Mouse (Mus musculus) gastrocnemius, postnatal 10 days (tissue): ENCODE results near the gene Zfp729b. TPM values are rescaled to one million over a fixed set of nuclear protein-coding genes. Genes with fewer than 3 reads are reported as not detected.

Experiments used
- DNase-seq: peaks from one replicate; pipeline ENCODE4 v3.0.0; 2021; ENCODE audit warnings: mixed read lengths
- long read RNA-seq, 2 experiments: library from polyadenylated mRNA; stranded (forward); transcript quantifications; one replicate each; pipeline ENCODE4 v2.0.0; 2021
- total RNA-seq, 2 experiments: library from RNA; stranded (reverse); gene quantifications; 2 replicates each; pipeline ENCODE4 v1.2.3; 2021

Gene Zfp729b
- 1 to 10 TPM; 3.3 to 3.7 TPM for total RNA-seq
- long read RNA-seq, experiment 1, full-length matches to known transcripts: 1 of 2 reads
- long read RNA-seq, experiment 1, partial matches to known transcripts: 0 of 2 reads
- long read RNA-seq, experiment 1, other reads (novel, unspliced or antisense): 1 of 2 reads
- long read RNA-seq, experiment 2, full-length matches to known transcripts: 1 of 1 reads
- long read RNA-seq, experiment 2, partial matches to known transcripts: 0 of 1 reads
- long read RNA-seq, experiment 2, other reads (novel, unspliced or antisense): 0 of 1 reads

- DNase-seq: peak; percentile 86
These were observed at the start of gene Zfp729b for GRCm38 (mm10) chr13:67609066-67609876. Zfp729b (minus strand) TSS chr13:67609707.

DNA sequence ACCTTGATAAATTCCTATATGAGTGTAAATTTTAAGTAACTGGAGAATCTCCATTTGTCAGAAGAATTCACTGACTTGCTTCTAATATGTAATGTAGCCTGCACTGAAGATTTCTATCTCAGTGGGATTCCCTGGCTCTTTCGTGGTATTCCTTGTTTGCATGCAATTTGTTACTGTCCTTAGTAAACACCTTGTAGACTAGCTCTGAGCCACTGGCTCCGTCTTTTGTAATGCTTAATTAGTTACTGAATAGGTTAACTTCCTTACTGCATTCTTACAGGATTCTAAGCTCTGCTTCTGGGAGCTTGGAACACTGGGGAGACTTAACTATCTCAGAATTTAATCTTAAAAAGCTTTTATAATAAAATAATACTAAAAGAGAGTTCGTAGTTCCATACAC is 43.0 kb upstream of the Zfp729b start:
- DNase-seq: no peak

DNA sequence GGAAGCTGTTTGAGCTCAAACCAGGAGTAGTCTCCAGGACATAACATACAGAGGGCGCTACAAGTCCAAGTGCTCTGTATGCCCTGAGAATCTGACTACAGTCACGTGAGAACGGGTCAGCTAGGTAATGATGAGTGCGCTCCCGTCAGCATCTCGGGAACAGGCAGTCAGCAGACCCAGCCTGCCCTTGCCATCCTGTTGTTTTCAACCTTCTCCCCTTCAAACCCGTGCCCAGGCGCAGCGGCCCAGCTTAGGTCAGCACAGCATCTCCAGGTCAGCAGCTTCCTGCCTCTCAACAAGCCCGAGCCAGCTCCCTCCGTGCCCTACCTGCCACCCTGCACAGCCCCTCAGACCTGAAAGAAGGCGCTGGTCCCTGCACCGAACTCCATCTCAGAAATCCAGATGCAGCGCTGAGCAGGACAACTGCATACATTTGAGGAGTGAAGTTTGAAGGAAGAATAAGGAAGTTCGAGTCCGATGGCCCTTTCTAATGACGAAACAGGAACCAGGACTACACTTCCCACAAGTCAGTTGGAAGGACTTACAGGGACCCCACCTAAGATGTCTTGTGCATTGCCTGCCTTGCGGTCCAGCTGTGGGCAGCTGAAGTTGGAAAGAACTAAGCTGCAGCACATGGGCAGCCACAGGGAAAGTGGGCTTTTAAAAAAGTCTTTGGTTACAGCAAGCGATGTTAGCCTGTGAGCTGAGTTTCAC is 27.9 kb upstream of the Zfp729b start, which contains the start of the genes Gm49345 and Zfp729a:
Gene Gm49345, minus strand, starts transcription at position 476 of the 714 bp plus-strand sequence.
Gene Zfp729a, minus strand, starts transcription at position 498 of the 714 bp plus-strand sequence.
- DNase-seq: peak; percentile 69

GRCm38 (mm10) chr13:67610108-67610507 is 601 bp upstream of the Zfp729b start:
- DNase-seq: no peak

DNA sequence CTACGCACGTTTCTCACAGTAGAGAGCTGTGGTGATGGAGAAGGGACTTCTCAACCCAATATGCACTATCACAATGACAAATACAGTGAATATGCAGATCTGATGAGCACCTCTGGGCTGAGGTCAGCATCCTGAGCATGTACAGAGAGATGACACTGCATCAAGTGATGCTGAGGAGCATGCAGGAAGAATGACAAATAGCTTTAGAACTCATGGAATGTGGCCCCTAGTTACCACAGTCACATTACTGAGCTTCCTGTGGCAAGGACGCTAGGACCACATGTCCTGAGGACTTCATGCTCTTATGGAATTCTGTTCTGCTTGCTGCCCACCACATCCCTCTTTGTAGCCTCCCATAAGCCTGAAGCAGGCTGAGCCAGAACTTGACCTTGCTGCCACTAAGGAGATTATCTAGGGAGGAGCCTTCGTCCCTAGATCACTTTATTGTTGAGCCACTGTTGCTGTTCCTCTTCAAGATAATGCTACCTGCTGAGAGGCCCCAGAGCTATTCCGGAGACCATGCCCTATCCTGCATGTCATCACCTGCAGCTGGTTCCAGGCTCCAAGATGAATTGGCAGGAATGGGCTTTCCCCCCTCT is 36.8 kb downstream of the Zfp729b start:
- no peak for DNase-seq

- no peak for DNase-seq
These were observed 55.8 kb downstream of the Zfp729b start, which contains the start of gene Zfp748 for GRCm38 (mm10) chr13:67553730-67554129. Zfp748 (minus strand) TSS chr13:67553830.

DNA sequence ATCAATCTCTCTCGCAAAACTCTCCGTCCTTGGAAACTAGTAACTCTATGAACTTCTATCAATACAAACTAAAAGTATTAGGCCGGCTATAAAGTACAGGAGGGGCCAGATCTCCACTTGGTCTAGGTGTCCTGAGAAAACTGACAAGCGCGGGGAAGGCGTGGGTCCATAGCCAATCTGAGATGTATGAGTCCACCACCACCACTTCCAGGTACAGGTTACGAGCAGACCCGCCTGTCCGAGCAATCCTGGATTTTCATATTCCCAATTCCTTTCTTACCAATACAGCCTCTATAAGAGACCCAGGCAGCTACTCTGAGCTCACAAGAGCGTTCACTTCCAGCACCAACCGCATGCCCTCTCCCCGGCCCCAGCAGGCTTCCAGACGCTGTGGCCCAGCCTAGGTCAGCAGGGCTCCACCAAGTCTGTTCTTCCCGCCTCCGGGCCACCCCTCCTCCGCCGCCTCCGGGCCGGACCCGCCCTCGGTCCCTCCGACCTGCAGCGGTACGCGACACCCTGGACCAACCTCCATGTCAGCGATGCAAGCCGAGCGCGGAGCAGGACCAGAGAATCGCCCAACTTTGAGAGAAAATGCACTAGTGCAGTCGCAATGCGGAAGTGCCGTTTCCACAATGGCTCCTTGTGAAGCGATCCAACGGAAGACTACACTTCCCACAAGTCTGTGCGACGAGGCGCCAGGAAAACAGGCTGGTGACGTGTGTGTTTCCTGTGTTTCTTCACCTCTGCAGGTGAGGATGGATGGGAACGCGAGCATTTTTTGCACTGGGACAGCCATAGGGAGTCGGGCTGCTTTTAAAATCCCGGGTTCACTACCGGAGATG is 56.8 kb downstream of the Zfp729b start:
- peak; percentile 61 for DNase-seq

DNA sequence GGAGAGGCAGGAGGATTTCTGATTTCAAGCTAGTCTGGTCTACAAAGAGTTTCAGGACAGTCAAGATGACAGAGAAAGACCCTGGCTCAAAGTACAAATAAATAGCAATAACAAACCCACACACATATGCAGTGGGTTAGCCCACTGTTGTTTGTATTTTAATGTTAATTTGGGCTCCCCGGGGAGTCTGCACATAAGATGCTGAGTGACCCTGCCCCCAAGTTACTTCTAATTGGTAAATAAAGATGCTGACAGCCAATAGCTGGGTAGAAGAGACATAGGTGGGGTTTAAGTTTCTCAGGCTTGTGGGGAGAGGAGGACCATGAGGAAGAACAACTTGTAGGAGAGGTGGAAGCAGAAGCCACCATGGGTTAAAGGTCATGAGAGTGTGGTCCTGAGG is 63.6 kb downstream of the Zfp729b start:
- no peak for DNase-seq

Other genes starting within 250 kb of the Zfp729b start
- gene Gm28044, start 249.2 kb downstream of the Zfp729b start, total RNA-seq: under 1 TPM in 1 of 2 experiments, not detected in 1; 0.77 TPM
- gene Zfp953, start 249.1 kb downstream of the Zfp729b start, total RNA-seq: 1 to 10 TPM; 1.1 to 1.2 TPM
- gene Gm28041, start 234.0 kb downstream of the Zfp729b start, total RNA-seq: not detected
- under 1 TPM; 0.45 to 0.73 TPM for gene Zfp456, start 233.9 kb downstream of the Zfp729b start, total RNA-seq
- 1 to 10 TPM; 1.2 to 1.4 TPM for gene Zfp429, start 209.9 kb downstream of the Zfp729b start, total RNA-seq
- under 1 TPM; 0.23 to 0.32 TPM for gene Zfp459, start 188.3 kb downstream of the Zfp729b start, total RNA-seq
- 1 to 10 TPM; 3.9 to 4.1 TPM for gene Zfp874a, start 158.1 kb downstream of the Zfp729b start, total RNA-seq
- gene Zfp874b, start 125.4 kb downstream of the Zfp729b start, total RNA-seq: 1 to 10 TPM; 7.2 to 7.7 TPM
- 1 to 10 TPM; 3.6 to 5.0 TPM for gene Zfp58, start 109.2 kb downstream of the Zfp729b start, total RNA-seq
- not detected for gene Gm26965, start 83.6 kb downstream of the Zfp729b start, total RNA-seq
- 1 to 10 TPM; 6.3 to 7.0 TPM for gene Zfp87, start 83.5 kb downstream of the Zfp729b start, total RNA-seq
- gene Zfp748, start 55.9 kb downstream of the Zfp729b start, total RNA-seq: 1 to 10 TPM; 3.3 to 4.6 TPM
- gene Gm49345, start 28.1 kb upstream of the Zfp729b start, total RNA-seq: 1 to 10 TPM in 1 of 2 experiments, under 1 TPM in 1; 0.70 to 1.8 TPM
- gene Zfp729a, start 28.1 kb upstream of the Zfp729b start, total RNA-seq: 1 to 10 TPM; 3.9 to 5.2 TPM
- gene Zfp738, start 77.4 kb upstream of the Zfp729b start, total RNA-seq: 1 to 10 TPM; 5.1 to 6.1 TPM
- 1 to 10 TPM; 4.6 to 5.9 TPM for gene Zfp65, start 119.5 kb upstream of the Zfp729b start, total RNA-seq
- gene Zfp85, start 145.5 kb upstream of the Zfp729b start, total RNA-seq: 1 to 10 TPM; 1.9 to 2.1 TPM
- gene Zfp493, start 170.0 kb upstream of the Zfp729b start, total RNA-seq: 1 to 10 TPM in 1 of 2 experiments, under 1 TPM in 1; 0.89 to 3.5 TPM
- gene Zfp273, start 204.0 kb upstream of the Zfp729b start, total RNA-seq: 1 to 10 TPM; 1.3 to 2.5 TPM
- gene Gm10037, start 221.4 kb upstream of the Zfp729b start, total RNA-seq: not detected